Comparison of ENCODE assay signal across 9 mouse cellular contexts in genomic region chr9:123237739-123238138, GRCm38 (mm10). TPM values are rescaled to one million over a fixed set of nuclear protein-coding genes. Genes with fewer than 3 reads are reported as not detected.
DNase-seq lines count a peak whose midpoint lies in the region; ATAC-seq and TF ChIP-seq lines count a peak whose summit lies in the region.
"Had no signal": no experiment of that assay in that cellular context is flagged by ENCODE, and none has a peak within 500 bp of the region (broad histone marks: within the 10 kb centered on the region; RNA-seq: fewer than 3 reads in every experiment).

No protein-coding gene starts in this region.

- no peak overlapping the region for H3K4me3 ChIP-seq in midbrain, postnatal 0 days (ENCODE audit: low read depth, low read length)
- H3K4me3 ChIP-seq in midbrain, embryonic 14.5 days (replicated peaks; ENCODE audit: low read depth, low read length) = no peak overlapping the region
- H3K4me3 ChIP-seq in embryonic facial prominence, embryonic 12.5 days = no peak overlapping the region
- no peak overlapping the region for H3K4me3 ChIP-seq in liver, embryonic 13.5 days (replicated peaks)
- no peak overlapping the region for H3K4me3 ChIP-seq in forebrain, embryonic 16.5 days (replicated peaks; ENCODE audit: low read length)
- H3K4me3 ChIP-seq: liver, embryonic 15.5 days had no signal

- no peak overlapping the region for H3K9ac ChIP-seq in midbrain, postnatal 0 days (replicated peaks; ENCODE audit: low read length, poor library complexity, severe bottlenecking)
- H3K9ac ChIP-seq in midbrain, embryonic 14.5 days (replicated peaks; ENCODE audit: low read length) = no peak overlapping the region
- H3K9ac ChIP-seq in embryonic facial prominence, embryonic 12.5 days = no peak overlapping the region
- H3K9ac ChIP-seq in liver, embryonic 13.5 days = no peak overlapping the region
- no peak overlapping the region for H3K9ac ChIP-seq in forebrain, embryonic 16.5 days (replicated peaks; ENCODE audit: low read depth, low read length)
- H3K9ac ChIP-seq: liver, embryonic 15.5 days had no signal

- ATAC-seq in midbrain, postnatal 0 days (ENCODE audit: low FRiP score) = no peak
- ATAC-seq in midbrain, embryonic 14.5 days (ENCODE audit: low FRiP score, low TSS enrichment) = no peak
- peak; percentile 84 for ATAC-seq in embryonic facial prominence, embryonic 12.5 days (ENCODE audit: insufficient number of reproducible peaks, insufficient read depth, low FRiP score, low TSS enrichment)
- ATAC-seq in liver, embryonic 13.5 days (ENCODE audit: low read depth) = 0 out of 2 replicates have a peak, but pooled peaks have one; percentile 18
- ATAC-seq in forebrain, embryonic 16.5 days = no peak

- no peak overlapping the region; the same call in 1 of the 2 replicates for H3K27ac ChIP-seq in midbrain, postnatal 0 days (ENCODE audit: low read depth, low read length)
- H3K27ac ChIP-seq in midbrain, embryonic 14.5 days (replicated peaks; ENCODE audit: low read depth, low read length) = no peak overlapping the region
- peak overlapping the region; percentile 60 for H3K27ac ChIP-seq in embryonic facial prominence, embryonic 12.5 days
- no peak overlapping the region for H3K27ac ChIP-seq in liver, embryonic 13.5 days
- H3K27ac ChIP-seq in forebrain, embryonic 16.5 days (ENCODE audit: low read length) = no peak overlapping the region

- WGBS in midbrain, postnatal 0 days = 33% methylated on average over 2 of the region's 2 CpGs
- WGBS in midbrain, embryonic 14.5 days = 38% methylated on average over 2 of the region's 2 CpGs
- 20% methylated on average over 2 of the region's 2 CpGs for WGBS in embryonic facial prominence, embryonic 12.5 days
- 18% methylated on average over 2 of the region's 2 CpGs for WGBS in liver, embryonic 13.5 days (ENCODE audit: insufficient replicate concordance)
- 30% methylated on average over 2 of the region's 2 CpGs for WGBS in forebrain, embryonic 16.5 days

- no peaks in the 10 kb centered on the region for H3K36me3 ChIP-seq in midbrain, postnatal 0 days (ENCODE audit: insufficient read depth, low read length)
- H3K36me3 ChIP-seq in midbrain, embryonic 14.5 days (ENCODE audit: control insufficient read depth, insufficient read depth, low read length) = no peaks in the 10 kb centered on the region
- H3K36me3 ChIP-seq in embryonic facial prominence, embryonic 12.5 days = no peaks in the 10 kb centered on the region
- H3K36me3 ChIP-seq in liver, embryonic 13.5 days = no peaks in the 10 kb centered on the region
- H3K36me3 ChIP-seq in forebrain, embryonic 16.5 days (ENCODE audit: control insufficient read depth, insufficient read depth) = no peaks in the 10 kb centered on the region
- H3K36me3 ChIP-seq: liver, embryonic 15.5 days had no signal

- peak; percentile 27 for DNase-seq in midbrain, postnatal 0 days (ENCODE audit: low spot score)
- DNase-seq in midbrain, embryonic 14.5 days = no peak
- DNase-seq in induced T-regulatory cell, adult 2 months (ENCODE audit: low read depth) = peak; percentile 48
- no peak for DNase-seq in liver, embryonic 13.5 days
- DNase-seq in layer of hippocampus, adult 11-12 months (ENCODE audit: low spot score) = no peak
- no peak for DNase-seq in frontal cortex, postnatal 25 days (ENCODE audit: low spot score in 2 of 2)

- H3K27me3 ChIP-seq in midbrain, postnatal 0 days (ENCODE audit: insufficient read depth, low read length) = no peaks in the 10 kb centered on the region
- H3K27me3 ChIP-seq in midbrain, embryonic 14.5 days (ENCODE audit: control insufficient read depth, insufficient read depth, low read length) = no peaks in the 10 kb centered on the region
- no peaks in the 10 kb centered on the region for H3K27me3 ChIP-seq in embryonic facial prominence, embryonic 12.5 days
- H3K27me3 ChIP-seq in liver, embryonic 13.5 days = no peaks in the 10 kb centered on the region
- H3K27me3 ChIP-seq in forebrain, embryonic 16.5 days (replicated peaks; ENCODE audit: control insufficient read depth, insufficient read depth, low read length) = no peaks in the 10 kb centered on the region
- H3K27me3 ChIP-seq: liver, embryonic 15.5 days had no signal

- no peaks in the 10 kb centered on the region for H3K4me1 ChIP-seq in midbrain, postnatal 0 days (ENCODE audit: insufficient read depth, low read length)
- peaks cover 4% of the 10 kb centered on the region; the same call in 1 of the 2 replicates for H3K4me1 ChIP-seq in midbrain, embryonic 14.5 days (ENCODE audit: control insufficient read depth, insufficient read depth, low read length)
- peaks cover 17% of the 10 kb centered on the region; the same call in 1 of the 2 replicates for H3K4me1 ChIP-seq in embryonic facial prominence, embryonic 12.5 days
- H3K4me1 ChIP-seq in liver, embryonic 13.5 days (replicated peaks) = peaks cover 11% of the 10 kb centered on the region; the same call in 1 of the 2 replicates
- H3K4me1 ChIP-seq in forebrain, embryonic 16.5 days (replicated peaks; ENCODE audit: control insufficient read depth, insufficient read depth, low read length) = peaks cover 3% of the 10 kb centered on the region; the same call in 1 of the 2 replicates
- H3K4me1 ChIP-seq: liver, embryonic 15.5 days had no signal

- TF ChIP-seq CTCF in midbrain, postnatal 0 days (IDR thresholded peaks at IDR 0.05) = no peak

- no peaks in the 10 kb centered on the region for H3K9me3 ChIP-seq in midbrain, postnatal 0 days (ENCODE audit: low read length)
- no peaks in the 10 kb centered on the region for H3K9me3 ChIP-seq in midbrain, embryonic 14.5 days (ENCODE audit: control insufficient read depth, low read length)
- no peaks in the 10 kb centered on the region for H3K9me3 ChIP-seq in embryonic facial prominence, embryonic 12.5 days
- H3K9me3 ChIP-seq in liver, embryonic 13.5 days (replicated peaks) = no peaks in the 10 kb centered on the region
- no peaks in the 10 kb centered on the region for H3K9me3 ChIP-seq in forebrain, embryonic 16.5 days (ENCODE audit: control insufficient read depth, low read length)
- H3K9me3 ChIP-seq: liver, embryonic 15.5 days had no signal

- no peak overlapping the region for H3K4me2 ChIP-seq in midbrain, postnatal 0 days (ENCODE audit: low read depth, low read length, poor library complexity, severe bottlenecking)
- H3K4me2 ChIP-seq in midbrain, embryonic 14.5 days (ENCODE audit: low read length) = no peak overlapping the region
- H3K4me2 ChIP-seq in embryonic facial prominence, embryonic 12.5 days (replicated peaks) = no peak overlapping the region
- H3K4me2 ChIP-seq in liver, embryonic 13.5 days = no peak overlapping the region
- H3K4me2 ChIP-seq in forebrain, embryonic 16.5 days (ENCODE audit: low read length) = no peak overlapping the region
- H3K4me2 ChIP-seq: liver, embryonic 15.5 days had no signal

RNA-seq across cellular contexts. Expression of gene Cdcp1, which starts 21.9 kb away (rescaled TPM):
- total RNA-seq in midbrain, postnatal 0 days (2014; rRNA removed) = 0.44 and 0.61 TPM in 2 replicates
- polyA plus RNA-seq in midbrain, postnatal 0 days (2015; fragmentation: Nextera tagmentation; extraction: Ambion mirVana) = 0.17 and 0.25 TPM in 2 replicates
- not detected in 2 replicates for polyA plus RNA-seq in midbrain, embryonic 14.5 days (2014; fragmentation: Nextera tagmentation; extraction: Ambion mirVana)
- 6.2 and 6.3 TPM in 2 replicates for polyA plus RNA-seq in embryonic facial prominence, embryonic 12.5 days (2016; fragmentation: Nextera tagmentation; extraction: Ambion mirVana)
- 0.13 and 0.21 TPM in 2 replicates for polyA plus RNA-seq in liver, embryonic 13.5 days (2015; fragmentation: Nextera tagmentation; extraction: Ambion mirVana)
- 0.14 TPM in 2 replicates for polyA plus RNA-seq in forebrain, embryonic 16.5 days (2015; fragmentation: Nextera tagmentation; extraction: Ambion mirVana)

RNA-seq across cellular contexts. Expression of gene Tmem158, which starts 22.8 kb away (rescaled TPM):
- 183 and 207 TPM in 2 replicates for total RNA-seq in midbrain, postnatal 0 days (2014; rRNA removed)
- 61.4 and 78.6 TPM in 2 replicates for polyA plus RNA-seq in midbrain, postnatal 0 days (2015; fragmentation: Nextera tagmentation; extraction: Ambion mirVana)
- polyA plus RNA-seq in midbrain, embryonic 14.5 days (2014; fragmentation: Nextera tagmentation; extraction: Ambion mirVana) = 26.6 and 41.2 TPM in 2 replicates
- 11.1 and 11.3 TPM in 2 replicates for polyA plus RNA-seq in embryonic facial prominence, embryonic 12.5 days (2016; fragmentation: Nextera tagmentation; extraction: Ambion mirVana)
- polyA plus RNA-seq in liver, embryonic 13.5 days (2015; fragmentation: Nextera tagmentation; extraction: Ambion mirVana) = 3.4 and 4.1 TPM in 2 replicates
- 29.0 TPM in 2 replicates for polyA plus RNA-seq in forebrain, embryonic 16.5 days (2015; fragmentation: Nextera tagmentation; extraction: Ambion mirVana)

Comparison
In these comparisons a context has a peak if more than half of its experiments do, and no peak if none do; other contexts are left out.
1. DNase-seq: peak in midbrain, postnatal 0 days (single experiment) and induced T-regulatory cell, adult 2 months (single experiment); none in midbrain, embryonic 14.5 days (single experiment), liver, embryonic 13.5 days (single experiment), layer of hippocampus, adult 11-12 months (single experiment) and frontal cortex, postnatal 25 days (0 of 2).
2. ATAC-seq: peak in embryonic facial prominence, embryonic 12.5 days (single experiment) and liver, embryonic 13.5 days (single experiment); none in midbrain, postnatal 0 days (single experiment), midbrain, embryonic 14.5 days (single experiment) and forebrain, embryonic 16.5 days (single experiment).